ENCODE assay signal across 17 mouse cellular contexts in the genomic region with DNA sequence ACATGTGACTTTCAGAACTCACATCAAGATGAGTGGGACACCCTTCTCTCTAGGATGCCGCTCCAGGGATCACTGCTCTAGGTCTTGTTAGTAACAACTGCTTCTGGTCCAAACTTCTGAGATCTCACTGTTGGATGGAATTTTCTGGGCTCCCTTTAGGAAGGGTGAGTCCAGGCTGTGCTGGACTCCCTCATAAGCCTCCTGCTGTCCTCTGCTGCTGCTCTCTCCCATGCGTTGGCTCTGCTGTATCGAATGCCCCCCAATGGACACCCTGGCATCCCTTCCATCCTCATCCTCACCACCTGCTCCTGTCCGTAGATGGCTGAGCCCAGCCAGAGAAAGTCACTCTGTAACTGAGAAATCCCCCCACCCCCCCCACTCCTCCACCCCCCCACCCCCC.
DNase-seq lines count a peak whose midpoint lies in the region; ATAC-seq and TF ChIP-seq lines count a peak whose summit lies in the region.
"Had no signal": no experiment of that assay in that cellular context is flagged by ENCODE, and none has a peak within 500 bp of the region (broad histone marks: within the 10 kb centered on the region; RNA-seq: fewer than 3 reads in every experiment).

No protein-coding gene starts in this region.

- no peak for ATAC-seq in hindbrain, postnatal 0 days
- ATAC-seq in hindbrain, embryonic 16.5 days = no peak
- no peak for ATAC-seq in stomach, embryonic 16.5 days (ENCODE audit: insufficient read depth, low FRiP score)
- no peak for ATAC-seq in stomach, postnatal 0 days (ENCODE audit: low FRiP score, low TSS enrichment)
- no peak for ATAC-seq in intestine, embryonic 15.5 days
- ATAC-seq: forebrain, embryonic 13.5 days had no signal

- no peak for TF ChIP-seq EP300 in stomach, postnatal 0 days (optimal IDR thresholded peaks at IDR 0.05)

- H3K27ac ChIP-seq in hindbrain, postnatal 0 days = peak overlapping the region; percentile 73
- no peak overlapping the region for H3K27ac ChIP-seq in hindbrain, embryonic 16.5 days (ENCODE audit: low read depth, low read length)
- H3K27ac ChIP-seq in stomach, embryonic 16.5 days (ENCODE audit: low read length) = peak overlapping the region; percentile 30; the same call in 1 of the 2 replicates
- no peak overlapping the region for H3K27ac ChIP-seq in stomach, postnatal 0 days (replicated peaks)
- H3K27ac ChIP-seq in intestine, embryonic 15.5 days = no peak overlapping the region
- H3K27ac ChIP-seq: embryonic facial prominence, embryonic 10.5 days; heart, embryonic 13.5 days; hindbrain, embryonic 12.5 days had no signal

- peaks cover 26% of the 10 kb centered on the region for H3K4me1 ChIP-seq in hindbrain, postnatal 0 days (ENCODE audit: insufficient read depth, low read length)
- H3K4me1 ChIP-seq in hindbrain, embryonic 16.5 days (ENCODE audit: control insufficient read depth, insufficient read depth, low read depth, low read length) = peaks cover 22% of the 10 kb centered on the region
- H3K4me1 ChIP-seq in stomach, embryonic 16.5 days (ENCODE audit: control insufficient read depth, insufficient read depth, low read length) = peaks cover 17% of the 10 kb centered on the region
- peaks cover 4% of the 10 kb centered on the region for H3K4me1 ChIP-seq in stomach, postnatal 0 days (replicated peaks; ENCODE audit: control insufficient read depth, insufficient read depth)
- H3K4me1 ChIP-seq in intestine, embryonic 15.5 days (replicated peaks) = peaks cover 10% of the 10 kb centered on the region

- TF ChIP-seq CTCF in hindbrain, postnatal 0 days (IDR thresholded peaks at IDR 0.05; ENCODE audit: low read depth) = no peak
- TF ChIP-seq CTCF in stomach, postnatal 0 days (IDR thresholded peaks at IDR 0.05; ENCODE audit: low read depth) = no peak

- DNase-seq in cerebellum, adult 9-11 months = peak; percentile 53
- DNase-seq in cerebellum, adult 11 months = no peak
- DNase-seq in hindbrain, postnatal 0 days (ENCODE audit: low spot score) = no peak
- DNase-seq in stomach, postnatal 0 days (ENCODE audit: low spot score) = no peak
- DNase-seq: adrenal gland, adult 2 months; adrenal gland, postnatal 25 days; gastrocnemius, postnatal 36 days; heart, adult 11 months; heart, postnatal 36 days; kidney, adult 18-20 months had no signal

- H3K27me3 ChIP-seq in hindbrain, postnatal 0 days (ENCODE audit: insufficient read depth, low read length) = no peaks in the 10 kb centered on the region
- H3K27me3 ChIP-seq in hindbrain, embryonic 16.5 days (replicated peaks; ENCODE audit: control insufficient read depth, insufficient read depth, low read length) = no peaks in the 10 kb centered on the region
- H3K27me3 ChIP-seq in stomach, embryonic 16.5 days (ENCODE audit: control insufficient read depth, insufficient read depth, low read length) = no peaks in the 10 kb centered on the region
- no peaks in the 10 kb centered on the region for H3K27me3 ChIP-seq in stomach, postnatal 0 days (ENCODE audit: control insufficient read depth, insufficient read depth, low read length)
- H3K27me3 ChIP-seq in intestine, embryonic 15.5 days (replicated peaks) = no peaks in the 10 kb centered on the region
- H3K27me3 ChIP-seq: forebrain, embryonic 13.5 days; heart, embryonic 13.5 days; hindbrain, embryonic 12.5 days had no signal

- no peak overlapping the region for H3K4me3 ChIP-seq in hindbrain, postnatal 0 days (ENCODE audit: low read length)
- no peak overlapping the region for H3K4me3 ChIP-seq in hindbrain, embryonic 16.5 days (ENCODE audit: low read length)
- H3K4me3 ChIP-seq in stomach, embryonic 16.5 days (replicated peaks; ENCODE audit: low read length) = no peak overlapping the region
- no peak overlapping the region for H3K4me3 ChIP-seq in stomach, postnatal 0 days (ENCODE audit: low read depth, low read length)
- H3K4me3 ChIP-seq in intestine, embryonic 15.5 days (replicated peaks) = no peak overlapping the region
- H3K4me3 ChIP-seq: embryonic facial prominence, embryonic 10.5 days; forebrain, embryonic 13.5 days; heart, embryonic 13.5 days; hindbrain, embryonic 12.5 days had no signal

- H3K4me2 ChIP-seq in hindbrain, postnatal 0 days (ENCODE audit: low read depth, low read length) = no peak overlapping the region
- H3K4me2 ChIP-seq in hindbrain, embryonic 16.5 days (ENCODE audit: low read length) = no peak overlapping the region
- no peak overlapping the region for H3K4me2 ChIP-seq in stomach, embryonic 16.5 days (ENCODE audit: low read depth, low read length)
- H3K4me2 ChIP-seq in stomach, postnatal 0 days (replicated peaks; ENCODE audit: low read depth) = no peak overlapping the region
- H3K4me2 ChIP-seq in intestine, embryonic 15.5 days (replicated peaks) = no peak overlapping the region
- H3K4me2 ChIP-seq: forebrain, embryonic 13.5 days; heart, embryonic 13.5 days; hindbrain, embryonic 12.5 days had no signal

- no peaks in the 10 kb centered on the region for H3K9me3 ChIP-seq in hindbrain, postnatal 0 days (ENCODE audit: low read length)
- H3K9me3 ChIP-seq in hindbrain, embryonic 16.5 days (ENCODE audit: control insufficient read depth, low read length) = no peaks in the 10 kb centered on the region
- no peaks in the 10 kb centered on the region for H3K9me3 ChIP-seq in stomach, embryonic 16.5 days (replicated peaks; ENCODE audit: control insufficient read depth, low read length)
- no peaks in the 10 kb centered on the region for H3K9me3 ChIP-seq in stomach, postnatal 0 days (ENCODE audit: control insufficient read depth, low read length)
- no peaks in the 10 kb centered on the region for H3K9me3 ChIP-seq in intestine, embryonic 15.5 days
- H3K9me3 ChIP-seq: embryonic facial prominence, embryonic 10.5 days; forebrain, embryonic 13.5 days; heart, embryonic 13.5 days; hindbrain, embryonic 12.5 days had no signal

- H3K36me3 ChIP-seq in hindbrain, postnatal 0 days (ENCODE audit: insufficient read depth, low read length) = no peaks in the 10 kb centered on the region
- H3K36me3 ChIP-seq in hindbrain, embryonic 16.5 days (ENCODE audit: control insufficient read depth, insufficient read depth, low read length) = no peaks in the 10 kb centered on the region
- H3K36me3 ChIP-seq in stomach, embryonic 16.5 days (ENCODE audit: control insufficient read depth, insufficient read depth, low read length) = peaks cover 5% of the 10 kb centered on the region; the same call in 1 of the 2 replicates
- H3K36me3 ChIP-seq in stomach, postnatal 0 days (ENCODE audit: control insufficient read depth, insufficient read depth, low read length) = no peaks in the 10 kb centered on the region
- no peaks in the 10 kb centered on the region for H3K36me3 ChIP-seq in intestine, embryonic 15.5 days
- H3K36me3 ChIP-seq: hindbrain, embryonic 12.5 days had no signal

- WGBS in hindbrain, postnatal 0 days = 78% methylated on average over 4 of the region's 4 CpGs
- WGBS in hindbrain, embryonic 16.5 days = 86% methylated on average over 4 of the region's 4 CpGs
- 87% methylated on average over 4 of the region's 4 CpGs for WGBS in stomach, embryonic 16.5 days
- 87% methylated on average over 4 of the region's 4 CpGs for WGBS in stomach, postnatal 0 days
- 89% methylated on average over 4 of the region's 4 CpGs for WGBS in intestine, embryonic 15.5 days

- no peak overlapping the region for H3K9ac ChIP-seq in hindbrain, postnatal 0 days (replicated peaks; ENCODE audit: low read length)
- no peak overlapping the region for H3K9ac ChIP-seq in hindbrain, embryonic 16.5 days (ENCODE audit: low read depth, low read length)
- no peak overlapping the region for H3K9ac ChIP-seq in stomach, embryonic 16.5 days (ENCODE audit: low read length)
- H3K9ac ChIP-seq in stomach, postnatal 0 days (ENCODE audit: low read length) = no peak overlapping the region
- H3K9ac ChIP-seq in intestine, embryonic 15.5 days = no peak overlapping the region
- H3K9ac ChIP-seq: forebrain, embryonic 13.5 days; heart, embryonic 13.5 days; hindbrain, embryonic 12.5 days had no signal

Comparison
In these comparisons a context has a peak if more than half of its experiments do, and no peak if none do; other contexts are left out.
1. H3K27ac ChIP-seq: peak in hindbrain, postnatal 0 days (single experiment) and stomach, embryonic 16.5 days (single experiment); none in hindbrain, embryonic 16.5 days (single experiment), stomach, postnatal 0 days (single experiment) and intestine, embryonic 15.5 days (single experiment).